ENCODE assay signal across 20 mouse cellular contexts in genomic region chr16:19834750-19835149, GRCm38 (mm10).
A peak's percentile ranks its signal among the peaks of the same experiment; 100 is the strongest.
DNase-seq lines count a peak whose midpoint lies in the region; ATAC-seq and TF ChIP-seq lines count a peak whose summit lies in the region.
"Had no signal": no experiment of that assay in that cellular context is flagged by ENCODE, and none has a peak within 500 bp of the region (broad histone marks: within the 10 kb centered on the region; RNA-seq: fewer than 3 reads in every experiment).

No protein-coding gene starts in this region.

- peak; percentile 88 for ATAC-seq in granulocyte monocyte progenitor cell, adult 5-6 weeks (replicated peaks; ENCODE audit: poor library complexity, severe bottlenecking)
- ATAC-seq in megakaryocyte progenitor cell, adult 5-6 weeks (replicated peaks; ENCODE audit: poor library complexity) = peak; percentile 84
- ATAC-seq: forebrain, embryonic 14.5 days; forebrain, embryonic 16.5 days had no signal

- 50% methylated on average over 2 of the region's 2 CpGs for WGBS in cerebellum, adult 2 months

- peak; percentile 15; the same call in 1 of the 2 replicates for TF ChIP-seq CTCF in cerebellum, adult 2 months (IDR thresholded peaks at IDR 0.05; ENCODE audit: borderline replicate concordance, insufficient read depth, low read depth, low read length)

- DNase-seq in cerebellum, adult 2 months = no peak
- DNase-seq in cerebellum, adult 9-10 months = no peak
- peak; percentile 89 for DNase-seq in 416B (ENCODE audit: low read depth)
- DNase-seq in lung, postnatal 4 days = no peak
- no peak for DNase-seq in lung, postnatal 36 days
- DNase-seq: adrenal gland, adult 8-10 months; adrenal gland, postnatal 14 days; adrenal gland, postnatal 36 days; cerebellum, adult 11-12 months; cerebellum, adult 8-10 months; embryo, embryonic 11 days had no signal

- TF ChIP-seq POLR2A in cerebellum, adult 2 months (IDR thresholded peaks at IDR 0.05; ENCODE audit: borderline replicate concordance, insufficient read depth, low read length) = no peak

- no peak overlapping the region for H3K27ac ChIP-seq in cerebellum, adult 2 months (ENCODE audit: insufficient read depth, low read length)
- H3K27ac ChIP-seq: embryonic facial prominence, embryonic 13.5 days; embryonic facial prominence, embryonic 15.5 days; forebrain, embryonic 10.5 days; forebrain, embryonic 12.5 days had no signal

- H3K4me1 ChIP-seq in cerebellum, adult 2 months (ENCODE audit: control insufficient read depth, insufficient read depth, low read length) = no peaks in the 10 kb centered on the region
- H3K4me1 ChIP-seq: embryonic facial prominence, embryonic 13.5 days; embryonic facial prominence, embryonic 15.5 days; forebrain, embryonic 10.5 days; forebrain, embryonic 12.5 days had no signal

- no peaks in the 10 kb centered on the region for H3K27me3 ChIP-seq in cerebellum, adult 2 months (ENCODE audit: control insufficient read depth, insufficient read depth, low read length)
- H3K27me3 ChIP-seq: embryonic facial prominence, embryonic 13.5 days; embryonic facial prominence, embryonic 15.5 days; forebrain, embryonic 12.5 days had no signal

- no peak overlapping the region for H3K4me3 ChIP-seq in cerebellum, adult 2 months (replicated peaks; ENCODE audit: insufficient read depth, low read depth, low read length)
- H3K4me3 ChIP-seq: embryonic facial prominence, embryonic 13.5 days; embryonic facial prominence, embryonic 15.5 days; erythroblast, embryonic 14.5 days; forebrain, embryonic 10.5 days; forebrain, embryonic 12.5 days had no signal
